In genomic region chr12:72408954-72409353, GRCm38 (mm10) we compare ENCODE assay signal across 8 mouse cellular contexts. TPM values are rescaled to one million over a fixed set of nuclear protein-coding genes. Genes with fewer than 3 reads are reported as not detected.
DNase-seq lines count a peak whose midpoint lies in the region; ATAC-seq and TF ChIP-seq lines count a peak whose summit lies in the region.

Gene Rtn1, minus strand, starts transcription at chr12:72409054.

- H3K36me3 ChIP-seq in neural tube, embryonic 11.5 days (ENCODE audit: control insufficient read depth, insufficient read depth, low read length) = no peaks in the 10 kb centered on the region
- no peaks in the 10 kb centered on the region for H3K36me3 ChIP-seq in midbrain, postnatal 0 days (ENCODE audit: insufficient read depth, low read length)

- H3K27me3 ChIP-seq in neural tube, embryonic 11.5 days (ENCODE audit: control insufficient read depth, insufficient read depth, low read length) = 0 out of 2 replicates have a peak, but pooled peaks cover 2% of the 10 kb centered on the region
- H3K27me3 ChIP-seq in midbrain, postnatal 0 days (ENCODE audit: insufficient read depth, low read length) = no peaks in the 10 kb centered on the region

- 0 out of 2 replicates have a peak within 1 kb of the TSS, but pooled peaks have one; percentile 14 for H3K27ac ChIP-seq in neural tube, embryonic 11.5 days (ENCODE audit: low read depth, low read length)
- H3K27ac ChIP-seq in midbrain, postnatal 0 days (ENCODE audit: low read depth, low read length) = peak within 1 kb of the TSS; percentile 84

- ATAC-seq in neural tube, embryonic 11.5 days (ENCODE audit: insufficient read depth, low FRiP score, low TSS enrichment) = peak; percentile 3; the same call in 1 of the 2 replicates
- no peak for ATAC-seq in midbrain, postnatal 0 days (ENCODE audit: low FRiP score)

- peaks cover 8% of the 10 kb centered on the region; the same call in 1 of the 2 replicates for H3K4me1 ChIP-seq in neural tube, embryonic 11.5 days (ENCODE audit: control insufficient read depth, insufficient read depth, low read length)
- H3K4me1 ChIP-seq in midbrain, postnatal 0 days (ENCODE audit: insufficient read depth, low read length) = 0 out of 2 replicates have a peak, but pooled peaks cover 6% of the 10 kb centered on the region

- 25% methylated on average over 6 of the region's 6 CpGs for WGBS in neural tube, embryonic 11.5 days
- WGBS in midbrain, postnatal 0 days = 28% methylated on average over 6 of the region's 6 CpGs

- intact Hi-C loops in gastrocnemius, postnatal 36 days (cut with DNase I) = no loop called here

- no peak for DNase-seq in adrenal gland, adult 18-20 months (ENCODE audit: low spot score in 2 of 2)
- no peak for DNase-seq in adrenal gland, adult (ENCODE audit: inconsistent age in 2 of 2, low spot score in 1 of 2)
- DNase-seq in neural tube, embryonic 11.5 days (ENCODE audit: low spot score) = no peak
- no peak for DNase-seq in neural tube, embryonic 10.5 days (ENCODE audit: extremely low spot score, low spot score)
- DNase-seq in layer of hippocampus, postnatal 25 days (ENCODE audit: extremely low spot score in 1 of 2, low spot score in 1 of 2) = no peak
- DNase-seq in midbrain, postnatal 0 days (ENCODE audit: low spot score) = no peak
- DNase-seq in gastrocnemius, postnatal 36 days = no peak
- no peak for DNase-seq in urinary bladder, postnatal 36 days (ENCODE audit: low spot score in 2 of 2)

- peak within 1 kb of the TSS; percentile 93 for H3K4me2 ChIP-seq in neural tube, embryonic 11.5 days (ENCODE audit: low read depth)
- H3K4me2 ChIP-seq in midbrain, postnatal 0 days (ENCODE audit: low read depth, low read length, poor library complexity, severe bottlenecking) = peak within 1 kb of the TSS; percentile 72

- peak within 1 kb of the TSS; percentile 79 for H3K4me3 ChIP-seq in neural tube, embryonic 11.5 days (ENCODE audit: low read depth, low read length)
- H3K4me3 ChIP-seq in midbrain, postnatal 0 days (ENCODE audit: low read depth, low read length) = peak within 1 kb of the TSS; percentile 66

- peak within 1 kb of the TSS; percentile 79 for H3K9ac ChIP-seq in neural tube, embryonic 11.5 days (ENCODE audit: low read length)
- peak within 1 kb of the TSS; percentile 95 for H3K9ac ChIP-seq in midbrain, postnatal 0 days (replicated peaks; ENCODE audit: low read length, poor library complexity, severe bottlenecking)

- no peaks in the 10 kb centered on the region for H3K9me3 ChIP-seq in neural tube, embryonic 11.5 days (ENCODE audit: control insufficient read depth, low read length)
- no peaks in the 10 kb centered on the region for H3K9me3 ChIP-seq in midbrain, postnatal 0 days (ENCODE audit: low read length)

- no peak for TF ChIP-seq CTCF in midbrain, postnatal 0 days (IDR thresholded peaks at IDR 0.05)

RNA-seq across cellular contexts. Expression of gene Rtn1, which starts in this region (rescaled TPM):
- total RNA-seq in adrenal gland, adult 18-20 months (2021) = 10 to 100 TPM; 23.1 to 29.8 TPM
- polyA plus RNA-seq in neural tube, embryonic 11.5 days (2014; fragmentation: Nextera tagmentation; extraction: Ambion mirVana) = 446 and 504 TPM in 2 replicates
- total RNA-seq in layer of hippocampus, postnatal 25 days (2021) = 1,000 to 10,000 TPM; 1,472 to 1,555 TPM
- 1,958 and 2,696 TPM in 2 replicates for total RNA-seq in midbrain, postnatal 0 days (2014; rRNA removed)
- 3,970 and 4,135 TPM in 2 replicates for polyA plus RNA-seq in midbrain, postnatal 0 days (2015; fragmentation: Nextera tagmentation; extraction: Ambion mirVana)
- total RNA-seq in gastrocnemius, postnatal 36 days (2021) = 1 to 10 TPM; 1.0 to 1.1 TPM

Comparison
In these comparisons a context has a peak if more than half of its experiments do, and no peak if none do; other contexts are left out.
1. RNA of gene Rtn1 (total RNA-seq): 1,958 to 2,696 TPM in midbrain, postnatal 0 days and 1,472 to 1,555 TPM in layer of hippocampus, postnatal 25 days; 23.1 to 29.8 TPM in adrenal gland, adult 18-20 months and 1.0 to 1.1 TPM in gastrocnemius, postnatal 36 days; every median in the first group is over 10 times any median in the second.